Mouse (Mus musculus): Measurements from ENCODE around the gene Tgm1.

Tgm1 gene

GRCm38 (mm10) chr14:55713729-55714122 lies at the start of gene Tgm1:
TSS of gene Tgm1 (minus strand) at chr14:55713926.
- DNase-seq (ENCODE audit: low read depth, low spot score) = no peak

GRCm38 (mm10) chr14:55763166-55763565 lies 49.4 kb upstream of the Tgm1 start:
- no peak for DNase-seq (ENCODE audit: low read depth, low spot score)

DNA sequence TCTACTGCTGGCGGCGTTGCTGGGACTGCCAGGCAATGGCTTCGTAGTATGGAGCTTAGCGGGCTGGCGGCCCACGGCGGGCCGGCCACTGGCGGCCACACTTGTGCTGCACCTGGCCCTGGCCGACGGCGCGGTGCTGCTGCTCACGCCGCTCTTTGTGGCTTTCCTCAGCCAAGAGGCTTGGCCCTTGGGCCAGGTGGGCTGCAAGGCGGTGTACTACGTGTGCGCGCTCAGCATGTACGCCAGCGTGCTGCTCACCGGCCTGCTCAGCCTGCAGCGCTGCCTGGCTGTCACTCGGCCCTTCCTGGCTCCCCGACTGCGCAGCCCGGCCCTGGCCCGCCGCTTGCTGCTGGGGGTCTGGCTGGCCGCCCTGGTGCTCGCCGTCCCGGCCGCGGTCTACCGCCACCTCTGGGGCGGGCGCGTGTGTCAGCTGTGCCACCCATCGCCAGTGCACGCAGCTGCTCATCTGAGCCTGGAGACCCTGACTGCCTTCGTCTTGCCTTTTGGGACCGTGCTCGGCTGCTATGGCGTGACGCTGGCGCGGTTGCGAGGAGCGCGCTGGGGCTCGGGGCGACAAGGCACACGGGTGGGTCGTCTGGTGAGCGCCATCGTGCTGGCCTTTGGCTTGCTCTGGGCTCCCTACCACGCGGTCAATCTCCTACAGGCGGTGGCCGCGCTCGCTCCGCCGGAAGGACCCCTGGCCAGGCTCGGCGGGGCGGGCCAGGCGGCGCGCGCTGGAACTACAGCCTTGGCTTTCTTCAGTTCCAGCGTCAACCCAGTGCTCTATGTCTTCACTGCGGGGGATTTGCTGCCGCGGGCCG lies 48.5 kb upstream of the Tgm1 start:
- DNase-seq (ENCODE audit: low read depth, low spot score) = no peak

DNA sequence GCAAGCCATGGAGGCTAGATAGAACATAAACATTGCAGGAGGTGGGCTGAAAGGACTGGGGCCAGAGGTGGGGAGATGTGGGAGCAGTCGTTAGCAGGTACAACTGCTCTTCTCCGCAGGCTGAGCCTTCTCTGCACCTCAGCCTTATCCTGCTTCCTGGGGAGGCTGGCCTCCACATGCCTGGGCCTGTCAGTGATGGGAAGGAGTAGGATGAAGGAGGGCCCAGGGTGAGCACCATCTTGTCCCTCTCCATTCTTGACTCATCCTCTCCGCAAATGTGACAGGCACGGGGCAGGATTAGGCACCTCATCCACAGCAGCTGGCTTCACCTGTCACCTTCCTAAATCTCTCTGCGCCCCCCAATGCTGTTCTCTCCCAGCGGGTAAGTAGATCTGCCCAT lies 47.4 kb upstream of the Tgm1 start, which contains the start of gene Ltb4r2:
Ltb4r2 (plus strand) TSS at position 266 of the 400 bp plus-strand sequence.
- no peak for DNase-seq (ENCODE audit: low read depth, low spot score)

DNA sequence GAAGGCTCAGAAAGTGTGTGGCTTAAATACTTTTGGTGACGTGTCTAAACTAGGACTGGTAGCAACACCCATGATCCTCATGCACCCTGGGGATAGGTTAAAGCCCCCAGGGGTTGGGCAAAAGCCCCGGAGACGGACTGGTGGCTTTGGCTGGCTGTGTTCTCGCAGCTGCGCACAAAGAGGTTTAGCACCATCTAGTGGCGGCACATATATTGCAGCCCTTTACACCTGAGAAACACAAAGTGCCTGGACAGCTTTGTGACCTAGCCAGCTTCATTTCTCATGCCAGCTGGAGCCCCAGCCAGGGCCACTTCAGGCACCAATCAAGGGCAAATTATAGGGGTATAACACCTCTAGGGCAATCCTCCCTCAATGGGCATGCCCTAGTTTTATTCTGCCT lies 46.4 kb upstream of the Tgm1 start:
- peak; percentile 58 for DNase-seq (ENCODE audit: low read depth, low spot score)

DNA sequence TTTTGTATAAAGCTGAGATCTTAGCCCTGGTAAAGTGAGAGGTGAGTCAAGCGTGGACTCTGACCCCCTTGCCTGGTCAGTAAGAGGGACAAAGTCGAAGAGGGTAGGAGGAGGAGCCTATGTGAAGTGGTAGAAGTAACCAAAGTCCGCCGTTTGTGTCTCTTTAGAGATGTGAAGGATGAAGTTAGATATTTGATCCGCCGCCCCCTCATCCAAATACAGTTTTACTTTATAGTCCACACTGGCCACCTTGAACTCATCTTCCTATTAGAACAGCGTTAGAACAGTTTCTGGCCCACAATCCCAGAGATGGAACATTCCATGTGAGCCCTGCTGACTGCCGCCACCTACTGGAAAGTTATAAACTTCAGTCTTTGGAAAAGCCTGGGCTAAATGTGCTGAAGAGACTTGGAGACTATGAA lies 44.6 kb upstream of the Tgm1 start, which contains the start of gene Cideb:
Cideb (minus strand) TSS at position 96 of the 422 bp plus-strand sequence.
- no peak for DNase-seq (ENCODE audit: low read depth, low spot score)

DNA sequence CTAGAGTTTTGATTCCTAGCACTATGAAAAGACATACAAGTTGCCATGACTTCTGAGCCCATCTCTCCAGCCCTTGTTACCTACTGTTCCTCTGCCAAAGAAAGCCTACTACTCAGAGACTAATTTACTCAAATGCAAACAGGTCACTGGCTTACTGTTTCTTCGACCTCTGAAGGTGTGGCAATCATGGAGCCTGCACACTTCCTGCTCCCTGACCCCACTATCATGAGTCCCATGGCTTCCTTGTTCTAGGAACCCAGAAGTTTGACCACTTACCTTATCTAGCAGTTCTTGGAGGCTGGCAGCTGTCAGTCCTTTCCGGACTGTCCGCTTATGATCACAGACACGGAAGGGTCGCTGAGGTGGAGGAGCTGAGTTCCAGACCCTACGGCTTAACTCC lies 43.8 kb upstream of the Tgm1 start:
- DNase-seq (ENCODE audit: low read depth, low spot score) = no peak

GRCm38 (mm10) chr14:55747051-55747847 lies 33.5 kb upstream of the Tgm1 start:
- DNase-seq (ENCODE audit: low read depth, low spot score) = no peak

DNA sequence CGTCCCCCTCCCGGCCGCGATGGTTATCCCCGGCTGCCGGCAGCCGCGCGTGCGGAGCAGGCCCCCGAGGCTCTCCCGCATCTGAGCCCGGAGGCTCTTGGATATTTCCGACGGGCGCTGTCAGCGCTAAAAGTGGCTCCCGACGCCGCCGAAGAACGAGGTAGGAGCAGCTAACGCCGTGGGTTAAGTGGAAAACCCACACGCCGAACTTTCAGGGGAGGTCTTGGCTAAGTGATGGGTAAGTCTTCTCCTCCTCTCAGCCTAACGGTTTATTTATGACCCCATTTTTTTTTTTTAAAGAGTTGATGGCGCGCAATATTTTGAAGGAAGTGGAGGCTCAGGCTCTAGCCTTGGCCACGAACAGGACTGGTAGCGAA lies 32.1 kb upstream of the Tgm1 start:
- no peak for DNase-seq (ENCODE audit: low read depth, low spot score)

DNA sequence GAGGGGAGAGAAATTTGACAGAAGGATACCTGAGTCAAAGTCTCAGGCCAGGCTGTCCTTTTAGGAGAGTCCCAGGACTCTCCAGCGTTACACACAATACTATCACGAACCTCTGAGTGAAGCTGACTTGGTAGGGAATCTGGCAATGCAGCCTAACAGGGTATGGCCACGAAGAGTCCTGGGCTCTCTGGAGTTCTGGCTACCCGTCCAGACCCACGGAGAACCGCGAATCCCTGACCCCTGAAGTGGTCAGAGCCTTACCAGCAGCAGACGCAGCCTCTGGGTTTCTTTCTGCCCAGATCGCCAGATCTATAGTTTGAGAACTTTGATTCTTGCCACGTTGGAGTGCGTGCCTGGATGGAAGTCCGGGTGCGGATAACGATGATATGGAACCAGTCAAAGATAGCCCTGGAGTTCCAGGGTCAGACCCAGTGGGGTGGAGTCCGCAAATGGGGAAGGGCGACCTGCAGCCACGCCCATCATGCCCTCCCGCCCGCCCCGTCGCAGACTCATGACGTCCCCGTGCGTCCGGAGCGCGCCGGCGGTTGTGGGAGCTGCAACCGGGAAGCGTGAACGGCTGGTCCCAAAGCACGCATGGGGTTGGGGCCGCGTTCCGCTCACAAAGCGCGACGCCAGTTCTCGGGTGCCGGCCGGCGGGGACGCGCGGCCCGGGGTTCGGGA lies 31.6 kb upstream of the Tgm1 start, which contains the start of the genes Dhrs1 and Nop9:
Dhrs1 (minus strand) TSS at position 511 of the 681 bp plus-strand sequence.
Nop9 (plus strand) TSS at position 514 of the 681 bp plus-strand sequence.
- DNase-seq (ENCODE audit: low read depth, low spot score) = peak; percentile 75

GRCm38 (mm10) chr14:55743711-55744110 lies 30.0 kb upstream of the Tgm1 start:
- no peak for DNase-seq (ENCODE audit: low read depth, low spot score)

DNA sequence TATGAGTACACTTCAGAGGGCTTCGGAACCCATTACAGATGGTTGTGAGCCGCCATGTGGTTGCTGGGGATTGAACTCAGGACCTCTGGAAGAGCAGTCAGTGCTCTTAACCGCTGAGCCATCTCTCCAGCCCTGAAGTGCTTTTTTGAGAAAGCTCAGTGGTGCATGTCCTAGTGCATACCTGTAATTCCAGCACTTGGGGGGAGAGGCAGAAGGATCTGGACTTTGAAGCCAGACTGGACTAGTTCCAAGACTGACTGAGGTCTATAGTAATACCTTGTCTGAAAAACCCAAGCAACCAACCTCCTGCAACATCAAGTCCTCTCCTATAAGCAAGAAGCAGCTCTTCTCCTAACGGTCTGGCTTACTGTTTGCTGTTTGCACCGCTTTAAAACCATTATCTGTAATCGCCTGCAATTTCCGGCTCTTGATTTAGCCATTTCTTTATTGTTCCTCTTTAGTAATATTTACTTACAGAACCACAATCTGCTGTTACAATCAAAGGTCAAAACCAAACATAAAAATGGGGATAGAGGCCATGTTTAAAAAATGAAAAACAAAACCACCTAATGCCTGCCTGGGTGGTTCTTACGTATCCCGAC lies 23.5 kb upstream of the Tgm1 start:
- no peak for DNase-seq (ENCODE audit: low read depth, low spot score)

DNA sequence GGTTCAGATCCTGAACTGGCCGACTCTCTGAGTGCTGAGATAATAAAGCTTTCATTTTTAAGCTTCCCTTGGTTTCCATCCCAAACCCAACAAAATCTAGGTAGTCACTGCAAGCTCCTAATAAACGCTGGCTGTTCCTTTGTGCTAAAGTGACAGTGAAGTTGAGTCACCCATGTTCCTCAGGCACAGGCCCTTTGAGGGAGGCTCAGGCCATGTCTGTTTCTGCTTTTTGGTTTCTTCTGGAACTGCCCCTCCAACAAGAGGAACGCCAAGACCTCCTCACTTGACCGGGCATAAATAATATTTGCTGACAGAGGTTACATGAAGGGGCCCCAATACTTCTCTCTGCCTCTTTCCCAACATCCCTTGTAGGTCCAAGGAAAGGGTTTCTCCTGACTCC lies 22.0 kb upstream of the Tgm1 start:
- DNase-seq (ENCODE audit: low read depth, low spot score) = no peak

DNA sequence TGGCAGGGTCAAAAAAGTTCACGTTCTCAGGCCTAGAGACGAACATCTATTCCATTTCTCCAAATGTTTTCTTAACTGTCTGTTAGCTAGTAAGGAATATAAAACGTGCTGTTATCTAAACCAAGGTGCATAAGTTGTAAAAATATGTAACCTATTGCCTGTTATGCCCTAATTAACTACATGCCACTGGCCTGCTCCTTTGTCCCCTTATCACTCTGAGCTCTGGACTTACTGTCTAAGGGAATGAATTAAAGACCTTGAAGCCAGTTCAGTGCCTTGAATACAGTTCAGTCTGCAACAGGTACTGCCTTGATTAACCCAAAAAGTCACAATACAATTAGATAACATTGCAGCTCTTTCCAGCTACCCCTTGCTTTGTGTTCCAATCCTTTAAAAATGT lies 21.6 kb upstream of the Tgm1 start:
- no peak for DNase-seq (ENCODE audit: low read depth, low spot score)

DNA sequence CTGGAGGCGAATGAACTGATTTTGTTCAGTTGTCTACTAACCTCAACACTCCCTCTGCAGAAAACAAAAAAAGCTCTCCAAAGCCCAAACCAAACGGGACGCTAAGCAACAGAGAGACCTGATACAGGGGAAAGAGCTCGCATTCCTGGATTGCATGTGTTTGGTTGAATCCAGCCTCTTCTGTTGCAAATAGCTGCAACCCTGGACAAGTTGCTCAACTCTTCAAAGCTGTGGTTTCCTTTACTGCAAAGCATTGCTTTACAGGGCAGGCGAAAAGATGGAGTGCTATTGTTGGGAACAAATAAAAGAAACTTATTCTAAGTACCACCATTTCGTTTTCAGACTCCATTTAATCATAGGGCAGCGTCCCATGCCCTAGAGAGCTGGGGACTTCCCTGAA lies 21.1 kb upstream of the Tgm1 start:
- DNase-seq (ENCODE audit: low read depth, low spot score) = no peak

- no peak for DNase-seq (ENCODE audit: low read depth, low spot score)
Measured at GRCm38 (mm10) chr14:55733889-55734288, 20.2 kb upstream of the Tgm1 start.

- DNase-seq (ENCODE audit: low read depth, low spot score) = no peak
Measured at GRCm38 (mm10) chr14:55730531-55731032, 16.9 kb upstream of the Tgm1 start.

DNA sequence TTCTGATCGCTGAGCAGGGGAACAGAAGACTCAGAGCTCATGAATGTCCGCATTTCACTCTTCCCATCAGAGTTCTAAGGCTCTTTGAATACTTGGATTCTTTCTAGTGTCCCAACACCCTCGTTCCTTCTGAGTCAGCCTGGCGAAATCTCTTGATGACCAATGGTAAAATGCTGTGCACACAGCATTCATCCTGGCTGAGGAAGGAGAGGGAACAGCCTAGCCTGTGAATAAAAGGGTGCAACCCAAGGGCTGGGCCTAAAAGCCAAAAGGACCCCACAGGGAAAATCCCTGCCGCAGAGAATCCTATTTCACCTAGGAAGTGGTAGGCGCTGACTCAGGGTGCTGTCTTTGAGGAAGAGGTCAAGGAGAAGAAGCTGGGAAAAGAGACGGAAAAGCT lies 16.4 kb upstream of the Tgm1 start:
- no peak for DNase-seq (ENCODE audit: low read depth, low spot score)

DNA sequence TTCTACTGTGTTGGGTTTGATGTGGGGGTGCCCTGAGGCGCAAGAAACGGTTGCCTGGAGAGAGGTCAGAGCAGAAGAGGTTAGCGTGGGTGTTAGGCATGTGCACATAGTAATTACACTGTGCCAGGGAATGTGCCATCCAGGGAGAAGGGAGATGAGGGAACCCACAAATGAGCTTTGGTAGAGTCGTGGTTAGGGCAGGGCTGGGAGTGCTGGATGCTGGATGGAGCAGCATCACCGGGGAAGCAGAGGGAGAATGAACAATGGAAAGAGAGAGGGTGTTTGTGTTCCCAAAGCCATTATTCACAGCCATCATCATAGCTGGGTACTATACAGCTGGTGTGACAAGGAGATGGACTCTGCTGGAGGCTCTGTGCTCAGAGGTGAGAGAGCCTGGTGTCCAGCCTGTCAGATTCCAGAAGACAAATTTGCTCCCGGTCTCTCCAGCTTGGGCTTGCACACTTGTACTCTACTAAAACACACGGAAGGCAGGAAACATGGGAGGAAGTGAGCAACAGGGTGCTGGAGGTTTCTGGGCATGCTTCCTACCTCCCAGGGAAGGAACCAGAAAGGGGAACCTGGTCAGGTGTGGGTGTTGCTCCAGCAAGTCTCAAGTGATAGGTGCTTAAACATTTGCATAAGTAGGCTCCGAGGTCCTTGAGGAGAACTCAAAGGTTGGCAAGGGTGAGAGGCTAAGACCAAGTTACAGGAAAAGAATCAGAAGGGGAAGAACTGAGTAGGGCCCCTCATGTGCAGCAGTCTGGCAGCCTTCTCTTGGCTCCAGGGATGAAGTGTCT lies 14.4 kb upstream of the Tgm1 start:
- DNase-seq (ENCODE audit: low read depth, low spot score) = no peak

DNA sequence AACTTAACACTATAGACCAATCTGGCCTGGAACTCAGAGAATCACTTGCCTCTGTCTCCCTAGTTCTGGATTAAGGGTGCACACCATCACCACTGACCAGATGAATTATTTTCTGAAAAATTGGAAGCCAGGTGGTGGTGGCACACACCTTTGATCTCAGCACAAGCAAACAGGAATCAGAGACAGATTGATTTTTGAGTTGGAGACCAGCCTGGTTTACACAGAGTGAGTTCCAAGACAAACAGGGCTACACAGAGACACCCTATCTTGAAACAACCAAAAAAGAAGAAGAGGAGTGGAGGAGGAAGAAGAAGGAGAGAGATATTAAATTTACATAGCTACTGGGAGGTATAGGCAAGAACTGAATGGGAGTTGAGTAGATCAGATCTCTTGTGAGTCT lies 12.5 kb upstream of the Tgm1 start:
- DNase-seq (ENCODE audit: low read depth, low spot score) = no peak

All from WW6 (cell line).